Mouse (Mus musculus): Measurements from ENCODE around the gene Gm17409.

DNA sequence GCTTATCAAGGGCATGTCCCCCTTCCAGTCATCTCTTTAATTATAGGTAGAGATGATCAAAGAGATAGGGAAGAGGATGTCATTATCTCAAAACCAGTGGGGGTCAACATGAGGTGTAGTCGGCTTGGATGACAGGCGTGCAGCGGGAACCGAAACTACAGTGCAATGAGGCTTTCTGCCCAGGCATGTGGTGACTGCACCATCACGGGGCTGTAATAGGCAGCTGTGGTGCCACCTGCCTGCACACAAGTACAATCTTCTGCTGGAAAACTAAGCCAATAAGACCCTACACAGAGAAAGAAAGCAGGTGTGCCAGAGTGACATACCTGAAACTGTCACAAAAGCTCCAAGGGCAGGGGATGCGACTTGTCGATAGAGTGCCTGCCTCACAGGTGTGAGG lies 374 bp downstream of the Gm17409 start:
- no peak for TF ChIP-seq GATA1 (IDR thresholded peaks at IDR 0.05; ENCODE audit: low read depth, low read length)
- no peak for TF ChIP-seq EP300 (IDR thresholded peaks at IDR 0.05; ENCODE audit: low read depth in 1 of 2, low read length in 2 of 2)
- TF ChIP-seq CTCF (IDR thresholded peaks at IDR 0.05 in 2 of 3, conservative IDR thresholded peaks at IDR 0.05 in 1 of 3; ENCODE audit: control insufficient read depth in 1 of 3, insufficient read depth in 1 of 3, low read depth in 2 of 3, low read length in 3 of 3, poor library complexity in 1 of 3, severe bottlenecking in 1 of 3): no peak
- TF ChIP-seq ELF1 (IDR thresholded peaks at IDR 0.05; ENCODE audit: low read depth, low read length): no peak
- TF ChIP-seq E2F4 (IDR thresholded peaks at IDR 0.05; ENCODE audit: borderline replicate concordance, low read depth, low read length): no peak
- no peak for TF ChIP-seq USF1 (IDR thresholded peaks at IDR 0.05; ENCODE audit: low read depth, low read length)
- no peak for TF ChIP-seq POLR2AphosphoS2 (IDR thresholded peaks at IDR 0.05; ENCODE audit: low read length)
- TF ChIP-seq ETS1 (IDR thresholded peaks at IDR 0.05; ENCODE audit: low read depth, low read length): no peak
- TF ChIP-seq ZC3H11A (IDR thresholded peaks at IDR 0.05; ENCODE audit: low read depth, low read length): no peak
- no peak for TF ChIP-seq POLR2A (IDR thresholded peaks at IDR 0.05; ENCODE audit: control insufficient read depth in 1 of 2, insufficient read depth in 1 of 2, low read depth in 1 of 2, low read length in 2 of 2, poor library complexity in 1 of 2)
